Mouse (Mus musculus) liver, embryonic 11.5 days (tissue): ENCODE measurements around the gene Ap1s1. TPM values are rescaled to one million over a fixed set of nuclear protein-coding genes. Genes with fewer than 3 reads are reported as not detected.

ENCODE experiments used
- ATAC-seq: fragments of 200-750 bp; cut with Nextera tagmentation; replicated peaks from 2 replicates; pipeline ENCODE4 v1.8.0; 2017; ENCODE audit warnings: moderate number of reproducible peaks, mild to moderate bottlenecking, moderate TSS enrichment, moderate library complexity; ENCODE audit not compliant: low FRiP score
- DNase-seq: peaks from one replicate; pipeline ENCODE4 v3.0.0-alpha.2; 2017; ENCODE audit warnings: low spot score
- H3K27ac ChIP-seq: fragments of 300-500 bp; sonication (generic); 2 replicates; pipeline ENCODE4 v1.5.1; 2014; ENCODE audit warnings: mild to moderate bottlenecking, low read depth, low read length, control low read depth
- H3K27me3 ChIP-seq: fragments of 300-500 bp; sonication (generic); replicated peaks from 2 replicates; pipeline ENCODE4 v1.6.1; 2014; ENCODE audit warnings: low read length, mixed read lengths; ENCODE audit not compliant: control insufficient read depth, insufficient read depth
- H3K36me3 ChIP-seq: fragments of 300-500 bp; sonication (generic); 2 replicates; pipeline ENCODE4 v1.6.1; 2014; ENCODE audit warnings: mild to moderate bottlenecking, low read length, moderate library complexity, mixed read lengths; ENCODE audit not compliant: control insufficient read depth, insufficient read depth
- H3K4me1 ChIP-seq: fragments of 300-500 bp; sonication (generic); replicated peaks from 2 replicates; pipeline ENCODE4 v1.6.1; 2014; ENCODE audit warnings: low read length, mixed read lengths; ENCODE audit not compliant: control insufficient read depth, insufficient read depth
- H3K4me2 ChIP-seq: fragments of 300-500 bp; sonication (generic); 2 replicates; pipeline ENCODE4 v1.6.1; 2014; ENCODE audit warnings: mild to moderate bottlenecking, control low read depth, moderate library complexity
- H3K4me3 ChIP-seq: fragments of 300-500 bp; sonication (generic); 2 replicates; pipeline ENCODE4 v1.5.1; 2014; ENCODE audit warnings: low read depth, low read length, control low read depth
- H3K9ac ChIP-seq: fragments of 300-500 bp; sonication (generic); 2 replicates; pipeline ENCODE4 v1.6.1; 2014; ENCODE audit warnings: low read depth, low read length, control low read depth
- H3K9me3 ChIP-seq: fragments of 300-500 bp; sonication (generic); 2 replicates; pipeline ENCODE4 v1.6.1; 2016; ENCODE audit warnings: low read length, inconsistent platforms, mixed read lengths; ENCODE audit not compliant: control insufficient read depth
- WGBS: fragments of 180-500 bp; shearing (Covaris S2); extraction: QIAGEN DNeasy Blood & Tissue Kit; methylation state at CpG from one replicate; pipeline ENCODE4 v1.1.7; 2014; 5-methylcytosine and 5-hydroxymethylcytosine counted together
- polyA plus RNA-seq: library from polyadenylated mRNA; unstranded; fragments of >200 nt; fragmentation: Nextera tagmentation; extraction: Ambion mirVana; gene quantifications from 2 replicates; pipeline ENCODE4 v1.2.1, GENCODE M21; 2014

Ap1s1 gene
- polyA plus RNA-seq, 1 experiment from 2014 or later, result 163 TPM

GRCm38 (mm10) chr5:137054299-137054698 is 8.4 kb upstream of the Ap1s1 start:
- Histone ChIP-seq H3K4me1 (no peaks in the 10 kb centered on the region), H3K27ac (no peak overlapping the region), H3K4me2 (no peak overlapping the region), H3K9me3 (no peaks in the 10 kb centered on the region), H3K4me3 (no peak overlapping the region), H3K36me3 (no peaks in the 10 kb centered on the region), H3K27me3 (no peaks in the 10 kb centered on the region), H3K9ac (no peak overlapping the region)
- ATAC-seq (no peak), DNase-seq (no peak)
- WGBS, result 81% methylated on average over 7 of the region's 7 CpGs

- H3K4me2 ChIP-seq, result no peak overlapping the region
- no peaks in the 10 kb centered on the region for H3K9me3 ChIP-seq
- H3K9ac ChIP-seq, result no peak overlapping the region
- no peak overlapping the region for H3K27ac ChIP-seq
- H3K27me3 ChIP-seq, result no peaks in the 10 kb centered on the region
- H3K36me3 ChIP-seq, result no peaks in the 10 kb centered on the region
- 83% methylated on average over 5 of the region's 5 CpGs for WGBS
- no peak for ATAC-seq
- no peak for DNase-seq
- H3K4me1 ChIP-seq, result no peaks in the 10 kb centered on the region
- no peak overlapping the region for H3K4me3 ChIP-seq
Observed at GRCm38 (mm10) chr5:137051914-137052505, 6.1 kb upstream of the Ap1s1 start.

- 61% methylated on average over 6 of the region's 6 CpGs for WGBS
- no peaks in the 10 kb centered on the region for H3K9me3 ChIP-seq
- ATAC-seq (no peak), DNase-seq (no peak)
- H3K4me2 ChIP-seq, result no peak overlapping the region
- H3K27me3 ChIP-seq, result no peaks in the 10 kb centered on the region
- H3K9ac ChIP-seq, result no peak overlapping the region
- H3K4me3 ChIP-seq, result no peak overlapping the region
- no peaks in the 10 kb centered on the region for H3K36me3 ChIP-seq
- no peaks in the 10 kb centered on the region for H3K4me1 ChIP-seq
- no peak overlapping the region for H3K27ac ChIP-seq
Observed at GRCm38 (mm10) chr5:137051125-137051524, 5.2 kb upstream of the Ap1s1 start.

- Histone ChIP-seq H3K4me2 (no peak overlapping the region), H3K4me3 (no peak overlapping the region), H3K4me1 (peaks cover 6% of the 10 kb centered on the region), H3K36me3 (peaks cover 4% of the 10 kb centered on the region; the same call in 1 of the 2 replicates), H3K9ac (no peak overlapping the region), H3K9me3 (no peaks in the 10 kb centered on the region), H3K27ac (no peak overlapping the region), H3K27me3 (no peaks in the 10 kb centered on the region)
- ATAC-seq (no peak), DNase-seq (no peak)
Observed at GRCm38 (mm10) chr5:137046991-137047390, 1.1 kb upstream of the Ap1s1 start.

- H3K4me1 ChIP-seq, result peaks cover 6% of the 10 kb centered on the region
- no peaks in the 10 kb centered on the region for H3K27me3 ChIP-seq
- H3K27ac ChIP-seq, result no peak overlapping the region
- DNase-seq, result no peak
- H3K9ac ChIP-seq, result no peak overlapping the region
- H3K9me3 ChIP-seq, result no peaks in the 10 kb centered on the region
- H3K36me3 ChIP-seq, result peaks cover 5% of the 10 kb centered on the region; the same call in 1 of the 2 replicates
- peak overlapping the region; percentile 90 for H3K4me3 ChIP-seq
- peak overlapping the region; percentile 93 for H3K4me2 ChIP-seq
- ATAC-seq, result peak; percentile 8; the same call in 1 of the 2 replicates
- WGBS, result 24% methylated on average over 5 of the region's 5 CpGs
Observed at GRCm38 (mm10) chr5:137046324-137046718, 386 bp upstream of the Ap1s1 start.

GRCm38 (mm10) chr5:137043997-137044396 is 1.9 kb downstream of the Ap1s1 start:
- Histone ChIP-seq H3K9ac (no peak overlapping the region), H3K36me3 (peaks cover 10% of the 10 kb centered on the region; the same call in 1 of the 2 replicates), H3K4me2 (no peak overlapping the region), H3K9me3 (no peaks in the 10 kb centered on the region), H3K27ac (no peak overlapping the region), H3K4me3 (no peak overlapping the region), H3K4me1 (peaks cover 6% of the 10 kb centered on the region), H3K27me3 (no peaks in the 10 kb centered on the region)
- no peak for DNase-seq
- 94% methylated on average over 7 of the region's 7 CpGs for WGBS
- no peak for ATAC-seq

GRCm38 (mm10) chr5:137041442-137041841 is 4.5 kb downstream of the Ap1s1 start:
- ATAC-seq, result no peak
- WGBS, result 90% methylated on average over 10 of the region's 10 CpGs
- H3K27me3 ChIP-seq, result no peaks in the 10 kb centered on the region
- peaks cover 6% of the 10 kb centered on the region for H3K4me1 ChIP-seq
- no peak overlapping the region for H3K27ac ChIP-seq
- no peak overlapping the region for H3K4me2 ChIP-seq
- H3K36me3 ChIP-seq, result peaks cover 26% of the 10 kb centered on the region; the same call in 1 of the 2 replicates
- H3K9ac ChIP-seq, result no peak overlapping the region
- no peak for DNase-seq
- no peak overlapping the region for H3K4me3 ChIP-seq
- H3K9me3 ChIP-seq, result no peaks in the 10 kb centered on the region

- Histone ChIP-seq H3K36me3 (peaks cover 26% of the 10 kb centered on the region; the same call in 1 of the 2 replicates), H3K9ac (no peak overlapping the region), H3K4me3 (no peak overlapping the region), H3K27ac (no peak overlapping the region), H3K9me3 (no peaks in the 10 kb centered on the region), H3K4me1 (no peaks in the 10 kb centered on the region; the same call in 1 of the 2 replicates), H3K4me2 (no peak overlapping the region), H3K27me3 (no peaks in the 10 kb centered on the region)
- 91% methylated on average over 10 of the region's 10 CpGs for WGBS
- no peak for DNase-seq
- ATAC-seq, result no peak
Observed at GRCm38 (mm10) chr5:137039453-137039852, 6.5 kb downstream of the Ap1s1 start.

GRCm38 (mm10) chr5:137036211-137036610 is 9.7 kb downstream of the Ap1s1 start:
- H3K27ac ChIP-seq, result no peak overlapping the region
- 84% methylated on average over 13 of the region's 13 CpGs for WGBS
- no peaks in the 10 kb centered on the region for H3K9me3 ChIP-seq
- no peak overlapping the region for H3K4me3 ChIP-seq
- H3K4me1 ChIP-seq, result peaks cover 15% of the 10 kb centered on the region
- no peak overlapping the region for H3K9ac ChIP-seq
- no peak for ATAC-seq
- DNase-seq, result no peak
- H3K4me2 ChIP-seq, result no peak overlapping the region
- peaks cover 15% of the 10 kb centered on the region for H3K27me3 ChIP-seq
- peaks cover 22% of the 10 kb centered on the region; the same call in 1 of the 2 replicates for H3K36me3 ChIP-seq
